Mouse (Mus musculus): ENCODE results near the gene Klf7.

GRCm38 (mm10) chr1:64066320-64067254 lies 55.5 kb downstream of the Klf7 start:
- TF ChIP-seq CTCF (IDR thresholded peaks at IDR 0.05; ENCODE audit: low read depth, low read length), result no peak
- TF ChIP-seq POLR2A (IDR thresholded peaks at IDR 0.05; ENCODE audit: insufficient read depth, low read length), result no peak
- no peak for TF ChIP-seq EP300 (IDR thresholded peaks at IDR 0.05; ENCODE audit: insufficient read depth, low read depth, low read length)
